Mouse (Mus musculus) MEL (cell line): ENCODE measurements around the gene Dhrs13.

ENCODE experiments used
- NELFE ChIP-seq: IDR thresholded peaks from 2 replicates; pipeline ENCODE4 v1.6.1; 2011; ENCODE audit warnings: low read depth, low read length, improper control_type of control experiment
- ZMIZ1 ChIP-seq: IDR thresholded peaks from 2 replicates; pipeline ENCODE4 v1.6.1; 2012; ENCODE audit warnings: low read depth, mild to moderate bottlenecking, inconsistent platforms, low read length, improper control_type of control experiment, moderate library complexity

DNA sequence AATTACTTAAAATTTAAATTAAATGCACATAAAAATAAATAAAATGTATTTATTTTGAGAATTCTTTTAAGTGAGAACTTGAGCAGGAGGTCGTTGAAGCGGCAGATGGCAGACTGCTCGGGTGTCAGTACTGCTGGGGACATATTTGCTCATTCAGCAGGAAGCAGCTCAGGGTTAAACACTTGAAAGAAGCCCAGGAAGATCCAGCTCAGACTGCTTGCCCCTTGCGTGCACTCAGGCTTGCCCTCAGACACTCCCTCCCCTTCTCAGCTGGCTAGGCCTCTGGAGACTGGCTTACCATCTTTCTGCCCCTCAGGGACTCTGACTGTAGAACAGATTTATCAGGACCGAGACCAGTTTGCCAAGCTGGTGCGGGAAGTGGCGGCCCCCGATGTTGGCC is 24.9 kb downstream of the Dhrs13 start:
- TF ChIP-seq NELFE (no peak), ZMIZ1 (no peak)
